Mouse (Mus musculus): ENCODE data around the gene Ttll9. TPM values are rescaled to one million over a fixed set of nuclear protein-coding genes. Genes with fewer than 3 reads are reported as not detected.

Gene Ttll9
- polyA plus RNA-seq, 1 experiment = not detected

DNA sequence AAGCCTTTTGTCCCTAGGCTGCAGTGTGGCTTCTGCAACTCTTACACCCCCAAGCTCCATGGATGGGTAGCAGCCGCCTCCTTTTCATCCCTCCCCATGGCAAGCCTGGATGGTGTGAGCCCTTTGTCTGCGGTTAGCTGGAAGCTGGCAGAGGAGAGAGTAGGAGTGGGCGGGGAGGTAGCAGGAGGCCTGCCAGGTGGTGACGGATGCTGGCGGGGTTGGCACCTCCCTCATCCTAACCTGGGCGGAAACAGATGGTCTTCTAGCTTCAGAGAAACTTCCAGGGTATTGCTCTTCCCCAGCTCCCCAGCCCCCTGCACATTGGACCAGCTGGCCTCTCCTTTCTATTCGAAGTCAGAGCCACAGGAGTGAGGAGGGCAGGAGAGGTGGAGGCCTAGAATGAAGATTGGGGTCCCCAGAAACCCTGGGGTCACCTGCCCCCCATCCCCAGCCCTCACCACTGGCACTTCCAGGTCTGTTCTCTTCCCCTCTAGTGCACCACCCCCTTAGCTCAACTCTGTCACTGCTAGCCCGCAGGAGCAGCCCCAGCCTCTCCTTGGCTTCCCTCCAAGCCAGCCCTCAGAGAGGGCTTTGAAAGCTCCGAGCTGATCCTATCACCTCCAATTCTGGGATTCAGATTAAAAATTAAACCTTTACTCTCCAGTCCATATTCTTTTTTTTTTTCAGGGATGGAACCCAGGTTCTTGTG lies 87.2 kb downstream of the Ttll9 start:
- no peak overlapping the region for H3K4me3 ChIP-seq
- H3K4me2 ChIP-seq (ENCODE audit: low read depth) = no peak overlapping the region
- no peaks in the 10 kb centered on the region for H3K79me2 ChIP-seq (ENCODE audit: control insufficient read depth, insufficient read depth)
- no peak overlapping the region for H3ac ChIP-seq (ENCODE audit: control insufficient read depth, insufficient read length)
- no peaks in the 10 kb centered on the region for H3K36me3 ChIP-seq (ENCODE audit: control insufficient read depth, insufficient read depth)
- peaks cover 70% of the 10 kb centered on the region for H3K27me3 ChIP-seq (ENCODE audit: control insufficient read depth, insufficient read depth, insufficient read length)
- no peak for TF ChIP-seq POLR2AphosphoS2 (IDR thresholded peaks at IDR 0.05; ENCODE audit: insufficient read length, low read depth)
- no peak for TF ChIP-seq TCF12 (IDR thresholded peaks at IDR 0.05; ENCODE audit: insufficient read depth, poor library complexity, severe bottlenecking)
- TF ChIP-seq CEBPB (IDR thresholded peaks at IDR 0.05; ENCODE audit: insufficient read depth, poor library complexity, severe bottlenecking) = no peak
- no peak for TF ChIP-seq REST (IDR thresholded peaks at IDR 0.05; ENCODE audit: insufficient read depth, insufficient read length)
- no peak for TF ChIP-seq E2F4 (IDR thresholded peaks at IDR 0.05; ENCODE audit: insufficient read depth)
- TF ChIP-seq MYOD1 (IDR thresholded peaks at IDR 0.05; ENCODE audit: control insufficient read depth in 1 of 3, insufficient read length in 2 of 3, low read depth in 2 of 3) = no peak
- no peak for TF ChIP-seq MAX (IDR thresholded peaks at IDR 0.05; ENCODE audit: low read depth)
- no peak for TF ChIP-seq POLR2A (IDR thresholded peaks at IDR 0.05; ENCODE audit: insufficient read length, low read depth)
- TF ChIP-seq USF1 (IDR thresholded peaks at IDR 0.05; ENCODE audit: low read depth) = no peak

- H3K27me3 ChIP-seq (ENCODE audit: control insufficient read depth, insufficient read depth, insufficient read length) = peaks cover 74% of the 10 kb centered on the region
These were observed 87.7 kb downstream of the Ttll9 start for GRCm38 (mm10) chr2:153049997-153050358.

GRCm38 (mm10) chr2:153051095-153051494 lies 88.8 kb downstream of the Ttll9 start:
- Histone ChIP-seq H3K4me3 (no peak overlapping the region), H3ac (ENCODE audit: control insufficient read depth, insufficient read length) (no peak overlapping the region), H3K27me3 (ENCODE audit: control insufficient read depth, insufficient read depth, insufficient read length) (peaks cover 67% of the 10 kb centered on the region), H3K79me2 (ENCODE audit: control insufficient read depth, insufficient read depth) (no peaks in the 10 kb centered on the region), H3K36me3 (ENCODE audit: control insufficient read depth, insufficient read depth) (no peaks in the 10 kb centered on the region), H3K4me2 (ENCODE audit: low read depth) (no peak overlapping the region)
- TF ChIP-seq MAX (IDR thresholded peaks at IDR 0.05; ENCODE audit: low read depth) (no peak), CEBPB (IDR thresholded peaks at IDR 0.05; ENCODE audit: insufficient read depth, poor library complexity, severe bottlenecking) (no peak)

More at GRCm38 (mm10) chr2:153049997-153050358, 87.7 kb downstream of the Ttll9 start:
- H3K4me2 ChIP-seq (ENCODE audit: low read depth) = no peak overlapping the region
- H3K36me3 ChIP-seq (ENCODE audit: control insufficient read depth, insufficient read depth) = no peaks in the 10 kb centered on the region
- no peak overlapping the region for H3ac ChIP-seq (ENCODE audit: control insufficient read depth, insufficient read length)
- H3K4me3 ChIP-seq = no peak overlapping the region
- no peaks in the 10 kb centered on the region for H3K79me2 ChIP-seq (ENCODE audit: control insufficient read depth, insufficient read depth)
- TF ChIP-seq POLR2A (IDR thresholded peaks at IDR 0.05; ENCODE audit: insufficient read length, low read depth) (no peak), SRF (IDR thresholded peaks at IDR 0.05; ENCODE audit: control insufficient read depth, insufficient read length, low read depth) (no peak), USF1 (IDR thresholded peaks at IDR 0.05; ENCODE audit: low read depth) (no peak), REST (IDR thresholded peaks at IDR 0.05; ENCODE audit: insufficient read depth, insufficient read length) (no peak), POLR2AphosphoS2 (IDR thresholded peaks at IDR 0.05; ENCODE audit: insufficient read length, low read depth) (no peak), MYOG (IDR thresholded peaks at IDR 0.05; ENCODE audit: control insufficient read depth in 1 of 3, insufficient read depth in 1 of 3, insufficient read length in 2 of 3, low read depth in 2 of 3) (no peak), CEBPB (IDR thresholded peaks at IDR 0.05; ENCODE audit: insufficient read depth, poor library complexity, severe bottlenecking) (no peak), TCF12 (IDR thresholded peaks at IDR 0.05; ENCODE audit: insufficient read depth, poor library complexity, severe bottlenecking) (no peak), MAX (IDR thresholded peaks at IDR 0.05; ENCODE audit: low read depth) (no peak), E2F4 (IDR thresholded peaks at IDR 0.05; ENCODE audit: insufficient read depth) (no peak), MYOD1 (IDR thresholded peaks at IDR 0.05; ENCODE audit: control insufficient read depth in 1 of 3, insufficient read length in 2 of 3, low read depth in 2 of 3) (no peak), TCF3 (IDR thresholded peaks at IDR 0.05; ENCODE audit: insufficient read length, low read depth) (no peak)

DNA sequence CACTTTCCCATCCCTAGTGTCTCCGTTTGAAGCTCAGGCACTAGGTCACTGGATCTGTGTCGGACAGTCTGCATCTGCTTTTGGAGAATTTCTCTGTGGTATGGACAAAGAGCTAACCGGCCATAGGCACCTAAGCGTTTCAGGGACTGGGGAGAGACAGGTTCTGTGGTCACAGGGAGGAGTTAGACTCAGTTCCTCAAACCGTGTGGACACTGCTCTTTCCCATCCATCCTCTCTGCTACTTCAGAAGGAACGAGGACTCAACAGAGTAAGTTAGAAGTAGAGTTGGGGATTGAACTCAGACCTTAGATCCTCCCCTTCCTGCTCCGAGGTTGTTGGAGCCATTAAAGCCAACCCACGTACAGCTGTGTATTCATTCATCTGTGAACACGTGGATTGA lies 89.3 kb downstream of the Ttll9 start:
- Histone ChIP-seq H3ac (ENCODE audit: control insufficient read depth, insufficient read length) (no peak overlapping the region), H3K36me3 (ENCODE audit: control insufficient read depth, insufficient read depth) (no peaks in the 10 kb centered on the region), H3K79me2 (ENCODE audit: control insufficient read depth, insufficient read depth) (no peaks in the 10 kb centered on the region), H3K27me3 (ENCODE audit: control insufficient read depth, insufficient read depth, insufficient read length) (peaks cover 66% of the 10 kb centered on the region), H3K4me3 (no peak overlapping the region), H3K4me2 (ENCODE audit: low read depth) (no peak overlapping the region)
- no peak for TF ChIP-seq MYOD1 (IDR thresholded peaks at IDR 0.05; ENCODE audit: control insufficient read depth in 1 of 3, insufficient read length in 2 of 3, low read depth in 2 of 3)
- TF ChIP-seq USF1 (IDR thresholded peaks at IDR 0.05; ENCODE audit: low read depth) = no peak
- no peak for TF ChIP-seq REST (IDR thresholded peaks at IDR 0.05; ENCODE audit: insufficient read depth, insufficient read length)
- no peak for TF ChIP-seq MYOG (IDR thresholded peaks at IDR 0.05; ENCODE audit: control insufficient read depth in 1 of 3, insufficient read depth in 1 of 3, insufficient read length in 2 of 3, low read depth in 2 of 3)
- no peak for TF ChIP-seq MAX (IDR thresholded peaks at IDR 0.05; ENCODE audit: low read depth)
- TF ChIP-seq TCF12 (IDR thresholded peaks at IDR 0.05; ENCODE audit: insufficient read depth, poor library complexity, severe bottlenecking) = no peak
- TF ChIP-seq POLR2AphosphoS2 (IDR thresholded peaks at IDR 0.05; ENCODE audit: insufficient read length, low read depth) = no peak

GRCm38 (mm10) chr2:153052700-153053351 lies 90.5 kb downstream of the Ttll9 start:
- no peak overlapping the region for H3K4me3 ChIP-seq
- TF ChIP-seq POLR2A (IDR thresholded peaks at IDR 0.05; ENCODE audit: insufficient read length, low read depth) (no peak), MYOD1 (IDR thresholded peaks at IDR 0.05; ENCODE audit: control insufficient read depth in 1 of 3, insufficient read length in 2 of 3, low read depth in 2 of 3) (no peak), USF1 (IDR thresholded peaks at IDR 0.05; ENCODE audit: low read depth) (no peak), SRF (IDR thresholded peaks at IDR 0.05; ENCODE audit: control insufficient read depth, insufficient read length, low read depth) (no peak), MAX (IDR thresholded peaks at IDR 0.05; ENCODE audit: low read depth) (no peak), TCF3 (IDR thresholded peaks at IDR 0.05; ENCODE audit: insufficient read length, low read depth) (no peak), TCF12 (IDR thresholded peaks at IDR 0.05; ENCODE audit: insufficient read depth, poor library complexity, severe bottlenecking) (no peak), MYOG (IDR thresholded peaks at IDR 0.05; ENCODE audit: control insufficient read depth in 1 of 3, insufficient read depth in 1 of 3, insufficient read length in 2 of 3, low read depth in 2 of 3) (no peak), CEBPB (IDR thresholded peaks at IDR 0.05; ENCODE audit: insufficient read depth, poor library complexity, severe bottlenecking) (no peak), REST (IDR thresholded peaks at IDR 0.05; ENCODE audit: insufficient read depth, insufficient read length) (no peak), E2F4 (IDR thresholded peaks at IDR 0.05; ENCODE audit: insufficient read depth) (no peak), POLR2AphosphoS2 (IDR thresholded peaks at IDR 0.05; ENCODE audit: insufficient read length, low read depth) (no peak)
- no peak overlapping the region for H3K4me2 ChIP-seq (ENCODE audit: low read depth)
- H3ac ChIP-seq (ENCODE audit: control insufficient read depth, insufficient read length) = no peak overlapping the region
- H3K27me3 ChIP-seq (ENCODE audit: control insufficient read depth, insufficient read depth, insufficient read length) = peaks cover 67% of the 10 kb centered on the region
- H3K79me2 ChIP-seq (ENCODE audit: control insufficient read depth, insufficient read depth) = no peaks in the 10 kb centered on the region
- no peaks in the 10 kb centered on the region for H3K36me3 ChIP-seq (ENCODE audit: control insufficient read depth, insufficient read depth)
